Mouse (Mus musculus) T-helper 1 cell (primary cell): ENCODE measurements at regions not wholly inside any gene's neighbourhood (a gene's known extent, or its start where the extent isn't known, plus 50 kb on each side); places are given as distances from the start of the nearest gene placed in this dataset.

Experiments
- in situ Hi-C: fragments of 300-600 bp; cut with MboI, MseI; formaldehyde crosslinking; loops from one replicate; pipeline ENCODE4 v1.15.1; 2025; ENCODE audit warnings: high pct_unique_total_duplicates

GRCm38 (mm10) chr10:19188082-19188742 lies 168.1 kb upstream of the Olig3 start:
- in situ Hi-C loops = loop anchor here (5.0 kb wide), 2 partner anchors 171 to 271 kb away; partner anchors contain the start of gene Tnfaip3

DNA sequence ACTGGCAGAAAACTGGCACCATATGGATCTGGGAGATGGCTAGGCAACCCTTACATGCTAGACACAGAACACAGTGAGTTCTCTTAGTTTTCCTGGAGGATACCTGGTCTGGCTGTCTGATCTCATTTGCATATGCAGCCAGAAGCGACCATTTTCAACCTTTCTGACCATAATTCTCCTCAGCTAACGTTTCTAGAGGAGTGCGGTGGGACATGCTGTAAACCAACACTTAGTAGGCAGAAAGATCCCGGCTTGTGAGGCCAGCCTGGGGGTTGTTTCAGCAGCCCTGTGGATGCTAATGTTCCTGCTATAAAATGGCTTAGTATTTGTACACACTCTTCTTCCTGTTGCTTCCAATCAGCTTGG lies 168.6 kb upstream of the Olig3 start:
- in situ Hi-C loops = loop anchor here (5.0 kb wide), 2 partner anchors 170 to 270 kb away; partner anchors contain the start of gene Tnfaip3

- in situ Hi-C loops = loop anchor here (5.0 kb wide), 2 partner anchors 170 to 270 kb away; partner anchors contain the start of gene Tnfaip3
Observed at GRCm38 (mm10) chr10:19187084-19187615, 169.2 kb upstream of the Olig3 start.

GRCm38 (mm10) chr10:19185790-19186581 lies 170.3 kb upstream of the Olig3 start:
- in situ Hi-C loops = loop anchor here (5.0 kb wide), 2 partner anchors 169 to 269 kb away; partner anchors contain the start of gene Tnfaip3

DNA sequence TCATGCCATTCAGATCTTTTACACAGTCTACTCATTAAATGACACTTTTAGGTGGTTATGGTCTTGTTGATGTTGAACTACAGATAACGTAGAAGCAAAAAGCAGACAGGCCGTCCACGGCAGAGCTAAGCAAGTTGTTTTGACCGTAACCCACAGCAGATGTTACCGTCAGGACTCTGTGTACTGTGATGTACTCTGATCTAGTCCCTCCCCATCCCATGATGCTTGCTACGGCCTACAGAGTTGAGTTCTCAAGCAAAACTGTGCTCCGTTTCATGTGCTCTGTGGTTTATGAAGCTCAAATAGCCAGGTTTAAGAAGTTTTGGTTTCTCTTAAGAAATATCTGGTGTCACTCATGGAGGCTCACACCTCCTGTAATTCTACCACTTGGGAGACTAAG lies 169.4 kb upstream of the Tnfaip3 start:
- in situ Hi-C loops = loop anchor here (5.0 kb wide), 2 partner anchors 168 to 268 kb away; partner anchors contain the start of gene Tnfaip3

- in situ Hi-C loops = no loop called here
Observed at GRCm38 (mm10) chr10:19177895-19178294, 162.4 kb upstream of the Tnfaip3 start.

GRCm38 (mm10) chr10:19177414-19177813 lies 162.0 kb upstream of the Tnfaip3 start:
- in situ Hi-C loops = no loop called here

DNA sequence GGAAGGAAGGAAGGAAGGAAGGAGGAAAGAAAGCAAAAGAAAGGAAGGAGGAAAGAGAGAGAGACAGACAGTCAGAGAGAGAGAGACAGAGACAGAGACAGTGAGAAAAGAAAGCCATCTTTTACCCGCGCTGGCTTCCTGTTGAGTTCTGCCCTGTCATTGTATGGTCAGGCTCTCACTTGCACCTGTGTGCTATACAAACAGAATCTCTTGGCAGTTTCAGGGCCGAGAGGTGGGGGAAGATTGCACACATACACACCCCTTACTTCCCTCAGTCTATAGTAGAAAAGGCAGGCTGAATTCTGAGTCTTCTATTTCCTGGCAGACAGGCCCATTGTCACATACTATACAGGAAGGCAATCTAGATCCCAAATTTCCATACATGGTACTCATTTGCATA lies 160.8 kb upstream of the Tnfaip3 start:
- in situ Hi-C loops = no loop called here

DNA sequence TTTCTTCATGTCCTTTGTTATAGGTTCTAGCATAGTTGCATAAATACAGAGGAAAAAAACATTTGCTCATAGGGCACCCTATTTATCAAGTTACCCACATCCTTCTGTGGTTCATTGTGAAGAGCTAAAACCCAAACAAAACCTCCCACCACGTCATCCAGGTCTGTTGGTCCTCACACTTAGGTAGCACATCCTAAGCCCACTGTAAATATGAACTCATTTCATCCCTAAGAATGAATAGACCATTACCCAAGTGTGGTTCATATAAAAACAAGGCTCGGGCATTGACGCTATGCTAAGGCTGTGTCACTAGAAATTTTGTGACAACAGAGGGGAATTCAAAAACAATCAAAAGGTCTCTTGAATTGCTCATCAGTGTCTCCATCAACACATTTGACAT lies 156.4 kb upstream of the Tnfaip3 start:
- in situ Hi-C loops = loop anchor here (25.0 kb wide), 1 partner anchor 1085 kb away; no protein-coding TSS in a partner anchor

DNA sequence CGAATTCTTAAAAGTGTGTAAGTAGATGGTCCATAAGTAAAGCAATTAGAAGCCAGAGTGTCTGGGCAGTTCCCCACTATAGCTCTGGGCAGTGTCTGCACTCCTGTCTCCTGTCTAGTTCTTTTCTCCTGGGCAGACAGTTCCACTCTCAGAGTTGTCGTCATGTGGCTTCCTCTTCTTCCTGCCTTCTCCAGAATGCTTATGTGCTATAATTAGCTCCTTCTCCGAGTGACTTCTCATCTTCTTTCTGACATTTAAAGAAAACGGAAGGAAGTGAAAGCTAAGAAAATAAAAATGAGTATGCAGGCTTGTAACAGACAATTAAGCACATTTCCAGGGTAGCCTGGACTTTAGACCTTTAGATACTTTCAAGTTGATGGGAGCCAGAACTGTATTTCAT lies 155.1 kb upstream of the Tnfaip3 start:
- in situ Hi-C loops = loop anchor here (25.0 kb wide), 1 partner anchor 1083 kb away; no protein-coding TSS in a partner anchor

- in situ Hi-C loops = loop anchor here (25.0 kb wide), 1 partner anchor 1082 kb away; no protein-coding TSS in a partner anchor
Observed at GRCm38 (mm10) chr10:19169272-19169671, 153.8 kb upstream of the Tnfaip3 start.

- in situ Hi-C loops = loop anchor here (25.0 kb wide), 1 partner anchor 1081 kb away; no protein-coding TSS in a partner anchor
Observed at GRCm38 (mm10) chr10:19168362-19168761, 152.9 kb upstream of the Tnfaip3 start.

- in situ Hi-C loops = loop anchor here (25.0 kb wide), 1 partner anchor 1080 kb away; no protein-coding TSS in a partner anchor
Observed at GRCm38 (mm10) chr10:19167641-19168271, 152.3 kb upstream of the Tnfaip3 start.

DNA sequence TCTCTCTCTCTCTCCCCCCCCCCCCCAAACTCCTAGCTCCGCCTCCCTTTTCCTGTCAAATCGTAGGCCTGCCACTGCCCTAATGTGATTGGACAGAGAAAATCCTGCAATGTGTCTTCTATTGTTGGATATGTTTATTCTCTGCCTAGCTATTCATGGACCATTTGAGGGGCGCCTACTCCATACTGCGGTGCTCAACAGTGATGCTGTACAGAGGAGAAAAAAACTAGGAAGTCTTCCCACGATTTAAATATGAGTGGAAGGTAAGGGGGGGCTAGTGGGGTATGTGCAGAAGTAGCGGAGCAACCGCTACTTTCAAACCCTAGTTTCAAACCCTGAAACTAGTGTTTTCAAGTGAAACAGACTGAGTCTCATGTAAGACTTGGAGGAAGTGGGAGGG lies 151.6 kb upstream of the Tnfaip3 start:
- in situ Hi-C loops = loop anchor here (25.0 kb wide), 1 partner anchor 1080 kb away; no protein-coding TSS in a partner anchor

- in situ Hi-C loops = loop anchor here (25.0 kb wide), 1 partner anchor 1075 kb away; no protein-coding TSS in a partner anchor
Observed at GRCm38 (mm10) chr10:19162104-19162503, 146.6 kb upstream of the Tnfaip3 start.

GRCm38 (mm10) chr10:19161149-19161548 lies 145.7 kb upstream of the Tnfaip3 start:
- in situ Hi-C loops = loop anchor here (25.0 kb wide), 1 partner anchor 1074 kb away; no protein-coding TSS in a partner anchor

GRCm38 (mm10) chr10:19154041-19154440 lies 138.6 kb upstream of the Tnfaip3 start:
- in situ Hi-C loops = loop anchor here (10.0 to 25.0 kb wide), 2 partner anchors 1067 to 1721 kb away; no protein-coding TSS in a partner anchor

DNA sequence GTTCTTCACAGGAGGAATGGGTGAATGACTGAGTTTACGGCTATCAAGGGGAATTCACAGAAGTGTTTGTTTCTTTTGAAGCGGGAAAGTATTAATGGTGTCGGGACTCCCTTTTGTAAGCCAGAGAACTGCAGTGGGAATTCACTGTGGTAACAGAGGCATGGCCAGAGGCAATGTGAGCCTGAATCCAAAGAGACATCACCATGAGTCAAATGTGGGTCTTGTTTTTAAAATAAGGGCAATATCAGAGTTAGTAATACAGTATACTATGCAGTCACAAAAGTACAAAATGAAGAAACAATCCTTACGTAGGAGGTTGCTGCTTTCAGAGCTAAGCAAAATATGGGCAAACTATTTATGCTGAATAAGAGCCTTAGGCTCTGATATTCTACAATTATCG lies 137.3 kb upstream of the Tnfaip3 start:
- in situ Hi-C loops = loop anchor here (10.0 to 25.0 kb wide), 2 partner anchors 1065 to 1722 kb away; no protein-coding TSS in a partner anchor

GRCm38 (mm10) chr10:19150766-19151165 lies 135.3 kb upstream of the Tnfaip3 start:
- in situ Hi-C loops = loop anchor here (10.0 to 25.0 kb wide), 2 partner anchors 1063 to 1724 kb away; no protein-coding TSS in a partner anchor

GRCm38 (mm10) chr10:19150005-19150404 lies 134.5 kb upstream of the Tnfaip3 start:
- in situ Hi-C loops = loop anchor here (10.0 to 25.0 kb wide), 2 partner anchors 1063 to 1725 kb away; no protein-coding TSS in a partner anchor
